Mouse (Mus musculus): ENCODE results near the gene Kif2c. TPM values are rescaled to one million over a fixed set of nuclear protein-coding genes. Genes with fewer than 3 reads are reported as not detected.

Gene Kif2c
- polyA plus RNA-seq, 1 experiment = 0.89 TPM

DNA sequence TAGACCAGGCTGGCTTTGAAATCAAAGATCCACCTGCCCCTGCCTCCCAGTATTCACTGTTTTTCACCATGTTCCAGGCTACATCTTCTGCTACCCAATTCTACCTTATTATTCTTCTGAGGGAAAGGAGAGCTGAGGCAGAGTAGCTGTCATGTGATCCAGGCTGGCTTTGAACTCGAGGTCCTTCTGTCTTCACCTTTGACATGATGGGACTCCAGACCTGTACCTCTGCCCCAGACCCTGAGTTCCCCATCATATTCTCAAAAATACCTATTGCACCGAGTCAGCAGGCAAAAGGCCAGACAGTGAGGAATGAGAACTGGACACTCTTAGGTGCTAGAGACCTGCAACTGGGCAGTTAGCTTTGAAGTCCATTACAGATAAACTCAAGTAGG lies 47.8 kb downstream of the Kif2c start:
- DNase-seq (ENCODE audit: low spot score) = no peak

- DNase-seq (ENCODE audit: low spot score) = peak; percentile 90
Observed at GRCm38 (mm10) chr4:117133817-117134600, 48.4 kb downstream of the Kif2c start, which contains the start of gene Plk3. Gene Plk3, minus strand, starts transcription at chr4:117133963.

DNA sequence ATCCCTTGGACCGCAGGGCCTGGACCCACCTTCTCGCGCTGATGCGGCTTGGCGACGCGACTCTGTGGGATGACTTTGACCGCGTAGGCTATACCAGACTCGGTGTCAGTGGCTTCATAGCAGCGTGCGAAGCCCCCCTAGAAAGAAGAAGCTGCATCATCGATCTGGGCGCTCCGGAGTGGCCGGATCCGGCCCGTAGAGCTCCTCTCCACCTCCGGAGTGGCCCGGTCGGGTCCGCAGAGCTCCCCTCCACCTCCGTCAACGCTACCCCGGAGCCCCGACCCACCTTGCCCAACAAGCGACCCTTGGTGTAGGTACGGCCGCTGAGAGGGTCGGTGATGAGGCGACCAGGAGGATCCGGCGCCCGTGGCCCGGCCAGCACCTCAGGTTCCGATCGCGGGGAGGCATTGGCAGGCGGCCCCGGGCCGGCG lies 49.1 kb downstream of the Kif2c start:
- no peak for DNase-seq (ENCODE audit: low spot score)

DNA sequence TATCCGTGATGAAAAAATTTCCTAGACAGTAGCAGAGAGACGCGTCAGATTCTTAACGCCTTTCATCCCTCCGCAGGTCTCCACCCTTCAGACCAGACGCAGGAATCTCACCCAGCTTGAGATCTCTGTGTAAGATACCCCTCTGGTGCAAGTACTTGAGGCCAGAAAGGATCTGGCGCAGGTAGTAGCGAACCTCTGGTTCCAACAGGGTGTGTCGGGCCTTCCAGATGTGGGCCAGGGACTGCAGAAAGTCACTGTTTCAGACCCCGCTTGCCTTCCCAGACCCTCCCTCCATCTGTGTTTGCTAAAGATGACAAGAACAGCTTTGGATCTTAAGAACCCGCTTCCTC lies 49.7 kb downstream of the Kif2c start:
- DNase-seq (ENCODE audit: low spot score) = no peak

DNA sequence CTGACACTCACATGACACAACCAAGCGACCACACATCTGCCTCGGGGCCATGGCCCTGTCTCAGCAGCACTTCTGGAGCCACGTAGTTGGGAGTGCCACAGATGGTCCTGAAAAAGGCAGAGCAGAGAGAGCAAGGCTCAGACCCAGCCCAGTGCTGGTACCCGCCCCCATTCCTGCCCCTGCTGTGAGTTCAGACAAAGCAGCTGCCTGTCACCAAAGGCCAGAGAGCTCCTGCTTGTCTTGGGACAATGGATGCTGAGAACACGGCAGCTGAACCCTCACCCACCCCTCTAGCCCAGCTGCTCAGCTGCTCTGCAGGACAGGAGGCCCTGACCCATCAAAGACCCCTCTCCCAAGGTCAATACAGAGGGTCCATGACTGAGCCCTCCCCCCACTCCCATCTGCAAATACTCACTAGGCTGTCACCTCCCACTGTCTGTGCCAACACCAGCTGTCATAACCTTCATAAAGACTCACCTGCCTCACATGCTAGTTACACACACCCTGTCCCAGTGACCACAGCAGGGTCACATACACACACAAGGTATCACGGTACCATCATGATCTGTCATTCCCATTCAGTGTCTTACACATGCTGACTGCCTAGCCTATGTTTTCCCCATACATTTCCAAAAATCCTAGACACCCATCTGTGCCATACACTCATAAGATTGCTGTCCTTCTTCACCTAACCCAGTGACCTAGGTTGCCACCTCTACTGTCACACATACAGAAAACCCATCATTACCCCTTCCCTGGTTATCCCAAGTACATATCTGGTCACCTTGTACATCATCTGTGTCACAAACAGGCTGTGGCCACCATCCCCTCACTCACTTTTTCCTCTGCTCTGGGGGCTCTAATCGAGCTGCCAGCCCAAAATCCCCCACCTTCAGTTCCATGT lies 50.3 kb downstream of the Kif2c start:
- DNase-seq (ENCODE audit: low spot score) = no peak

- DNase-seq (ENCODE audit: low spot score) = no peak
Observed at GRCm38 (mm10) chr4:117131198-117131597, 51.2 kb downstream of the Kif2c start.

DNA sequence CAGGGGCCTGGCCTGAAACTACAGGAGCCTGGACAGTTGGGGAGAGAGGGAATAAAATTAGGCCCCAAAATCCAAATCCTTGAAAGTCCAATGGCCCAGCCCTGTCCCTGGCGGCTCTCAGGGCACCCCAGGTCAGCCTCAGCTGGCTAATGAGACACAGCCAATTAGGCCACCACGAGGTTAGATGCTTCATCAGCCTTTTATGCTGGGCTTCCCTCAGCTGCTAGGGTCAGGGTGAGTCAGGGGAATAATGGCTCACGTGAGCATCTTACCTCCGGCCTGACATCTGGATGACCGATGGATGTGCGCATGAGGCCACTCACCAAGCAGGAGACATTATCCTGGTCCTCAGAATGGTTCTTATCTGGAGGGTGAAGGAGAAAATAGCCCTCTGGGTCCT lies 51.6 kb downstream of the Kif2c start:
- no peak for DNase-seq (ENCODE audit: low spot score)

- DNase-seq (ENCODE audit: low spot score) = no peak
Observed at GRCm38 (mm10) chr4:117127991-117128686, 54.3 kb downstream of the Kif2c start.

DNA sequence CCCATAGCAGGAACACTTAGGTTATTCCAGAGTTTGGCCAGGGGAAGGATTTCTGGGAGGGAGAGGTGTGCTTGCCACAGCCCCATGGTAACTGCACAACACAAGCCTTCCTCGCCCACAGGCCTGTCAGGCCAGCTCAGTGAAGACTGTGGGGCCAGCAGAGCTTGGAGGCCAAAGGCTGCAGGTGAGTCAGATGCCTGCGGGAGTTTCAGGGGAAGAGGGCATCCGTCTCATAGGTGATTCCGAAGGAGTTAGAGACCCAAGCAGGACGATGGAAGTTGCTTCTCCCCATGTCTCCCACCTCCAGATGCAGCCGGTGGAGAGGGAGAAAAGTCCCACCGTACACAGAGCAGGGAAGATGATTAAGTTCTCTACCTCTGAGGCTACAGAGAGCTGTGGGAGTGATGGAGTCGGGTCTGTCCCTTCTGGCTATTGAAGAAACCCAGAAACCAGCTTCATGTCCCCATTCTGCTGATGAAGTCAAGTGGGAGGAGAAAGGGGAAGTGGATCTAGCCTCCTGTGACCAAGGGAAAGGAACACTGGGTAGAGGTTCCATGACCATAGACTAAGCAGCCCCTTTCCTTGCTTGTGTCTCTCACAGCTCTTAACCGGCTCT lies 55.7 kb downstream of the Kif2c start, which contains the start of gene Tctex1d4:
Tctex1d4 (plus strand) TSS at position 120 of the 616 bp plus-strand sequence.
- DNase-seq (ENCODE audit: low spot score) = no peak

- DNase-seq (ENCODE audit: low spot score) = no peak
Observed at GRCm38 (mm10) chr4:117125910-117126674, 56.3 kb downstream of the Kif2c start.

- DNase-seq (ENCODE audit: low spot score) = no peak
Observed at GRCm38 (mm10) chr4:117125348-117125909, 57.0 kb downstream of the Kif2c start, which contains the start of gene Btbd19. Gene Btbd19, minus strand, starts transcription at chr4:117125725.

DNA sequence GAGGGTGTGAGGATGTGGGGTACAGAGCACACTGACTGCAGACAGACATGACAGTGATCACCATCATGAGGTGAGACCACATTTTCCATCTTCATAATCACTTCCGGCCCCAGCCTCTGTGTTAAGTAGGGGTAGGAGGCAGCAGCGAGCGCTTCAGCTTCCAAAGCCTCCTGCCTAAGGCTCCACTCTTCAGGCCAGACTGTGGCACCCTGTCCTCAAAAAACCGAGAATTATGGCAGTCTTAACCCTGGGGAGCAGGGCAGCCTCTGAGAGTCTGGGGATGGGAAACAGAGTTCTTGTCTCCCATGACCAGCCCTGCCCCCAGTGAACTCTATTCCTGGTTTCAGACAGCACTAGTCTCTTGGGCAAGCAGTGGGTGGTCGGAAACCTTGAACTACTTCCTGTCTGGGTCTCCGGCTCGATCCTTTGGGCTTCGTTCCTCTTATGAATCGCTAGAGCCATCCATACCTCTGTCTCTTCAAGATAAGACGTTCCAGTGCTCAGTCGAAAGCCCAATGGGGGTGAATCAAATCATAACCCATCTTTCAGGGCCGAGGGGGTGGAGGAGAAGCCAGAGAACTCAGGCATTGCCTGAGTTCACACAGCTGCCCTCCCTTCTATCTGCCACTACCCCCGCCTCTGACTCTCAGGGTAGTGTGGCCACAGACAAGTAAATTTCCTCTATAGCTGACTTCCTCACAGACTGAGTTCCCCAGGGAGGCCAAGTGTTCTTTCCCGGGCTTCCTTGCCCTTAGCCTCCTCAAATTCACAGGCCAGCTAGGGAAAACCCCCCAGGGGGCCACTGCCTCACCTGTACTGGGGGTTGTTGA lies 57.7 kb downstream of the Kif2c start:
- DNase-seq (ENCODE audit: low spot score) = no peak

- no peak for DNase-seq (ENCODE audit: low spot score)
Observed at GRCm38 (mm10) chr4:117124218-117124517, 58.3 kb downstream of the Kif2c start.

DNA sequence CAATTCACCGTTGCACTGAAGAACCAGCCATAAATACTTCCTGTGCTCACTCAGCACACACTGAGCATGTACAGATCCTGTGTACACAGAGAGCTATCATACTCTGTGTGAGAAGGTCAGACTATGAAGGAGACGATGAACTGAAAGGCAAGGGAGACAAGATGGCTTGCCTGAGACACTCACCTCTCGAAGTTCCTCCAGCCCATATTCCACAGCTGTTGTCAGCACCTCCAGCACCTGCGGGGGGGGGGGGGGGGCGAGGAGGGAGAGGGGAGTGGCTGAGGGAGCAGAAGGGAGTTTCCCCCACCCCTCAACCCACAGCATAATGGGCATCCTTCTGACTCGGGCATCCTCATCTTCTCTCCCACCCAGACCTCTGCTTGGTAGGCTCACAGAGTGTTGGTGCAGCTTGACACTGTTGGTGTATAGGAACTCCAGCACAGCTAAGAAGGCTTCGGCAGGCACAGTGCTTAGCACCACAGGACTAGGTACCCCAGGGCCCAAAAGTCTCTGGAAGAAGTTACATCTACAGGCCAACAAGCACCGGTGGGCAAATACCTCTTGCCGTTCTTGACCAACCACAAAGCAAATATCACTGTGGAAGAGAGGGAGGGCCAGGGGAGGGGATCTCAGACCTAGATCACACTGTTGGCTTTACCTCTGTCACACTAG lies 58.8 kb downstream of the Kif2c start:
- no peak for DNase-seq (ENCODE audit: low spot score)

GRCm38 (mm10) chr4:117122209-117122608 lies 60.2 kb downstream of the Kif2c start:
- DNase-seq (ENCODE audit: low spot score) = no peak

DNA sequence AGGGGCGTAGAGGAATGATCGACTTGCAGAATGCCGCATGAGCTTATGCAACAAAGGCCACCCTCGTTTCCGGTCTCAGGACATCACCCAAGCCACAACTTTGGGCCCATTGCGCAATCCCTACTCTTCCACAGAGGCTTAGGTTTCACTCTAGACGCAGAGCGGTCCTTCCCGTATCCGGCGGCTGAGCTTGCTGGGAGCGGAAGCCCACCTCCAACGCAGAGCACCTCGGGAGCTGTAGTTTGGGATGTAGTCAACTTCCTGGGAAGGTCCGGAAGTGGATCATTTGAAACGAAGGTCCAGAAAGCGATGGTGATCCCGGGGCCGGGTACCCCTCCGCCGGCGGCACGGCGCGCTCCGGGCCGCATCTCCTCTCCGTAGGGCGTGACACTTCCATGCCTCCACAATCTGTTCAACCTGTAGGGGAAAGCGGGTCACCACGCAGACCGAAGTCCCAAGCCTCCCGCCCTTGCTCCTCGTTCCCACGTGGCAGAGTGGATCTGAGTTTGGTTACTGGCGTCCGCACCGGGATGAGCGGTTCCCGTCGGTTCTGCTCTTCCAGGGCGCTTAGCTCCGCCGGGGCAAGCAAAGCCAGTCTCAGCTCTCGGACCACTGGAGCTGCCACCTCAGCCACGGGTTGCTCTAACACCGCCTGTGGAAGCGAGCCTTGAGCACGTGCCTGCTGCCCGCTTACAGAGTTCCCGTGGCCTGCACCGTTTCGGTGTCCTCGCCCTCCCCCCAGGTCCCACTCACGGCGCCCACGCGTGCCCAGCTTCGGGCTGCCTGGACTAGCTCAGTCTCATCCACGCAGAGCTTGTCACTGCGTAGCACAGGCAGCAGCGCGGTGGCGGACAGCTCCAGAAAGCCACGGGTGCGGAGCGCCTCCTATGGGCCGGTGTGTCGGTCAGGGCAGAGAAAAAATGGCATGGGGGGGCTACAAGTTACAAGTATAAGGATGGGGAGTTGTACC lies 61.7 kb downstream of the Kif2c start:
- peak; percentile 73 for DNase-seq (ENCODE audit: low spot score)

DNA sequence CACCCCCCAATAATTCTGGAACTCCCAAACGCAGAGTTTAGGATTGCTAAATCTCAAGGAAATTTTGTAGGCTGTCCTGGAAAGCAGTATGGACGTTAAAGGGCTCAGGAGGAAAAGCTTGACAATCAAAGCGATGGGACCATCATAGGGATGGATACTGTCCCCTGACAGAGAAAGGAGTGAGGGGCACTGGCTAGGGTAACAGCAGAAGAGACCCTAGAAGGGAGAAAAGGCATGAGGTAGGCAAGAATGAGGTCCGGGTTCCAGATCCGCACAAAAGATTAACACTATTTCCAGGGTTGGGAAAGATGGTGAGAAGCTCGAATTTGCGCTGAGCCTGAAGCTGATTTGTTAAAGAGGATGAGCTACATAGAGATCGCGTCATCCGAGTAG lies 62.4 kb downstream of the Kif2c start:
- no peak for DNase-seq (ENCODE audit: low spot score)

DNA sequence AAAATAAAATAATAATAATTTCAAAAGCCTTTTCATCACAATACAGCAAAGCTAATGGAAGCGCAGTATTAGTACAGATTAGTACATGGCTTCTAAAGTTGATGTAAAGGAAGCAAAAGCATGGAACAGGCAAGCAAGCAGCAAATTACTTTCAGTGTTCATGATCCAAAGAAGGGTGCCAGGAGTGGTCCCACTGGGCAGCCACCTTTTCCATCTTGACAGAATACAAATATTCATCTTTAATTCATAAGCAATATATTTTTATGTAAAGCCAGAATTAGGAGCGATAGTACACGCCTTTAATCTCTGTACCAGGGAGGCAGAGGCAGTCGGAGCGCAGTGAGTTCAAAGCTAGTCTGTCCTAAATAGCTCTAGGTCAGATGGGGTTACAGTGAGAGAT lies 62.8 kb downstream of the Kif2c start:
- no peak for DNase-seq (ENCODE audit: low spot score)
